Mouse (Mus musculus): Measurements from ENCODE around the gene Hormad1.

DNA sequence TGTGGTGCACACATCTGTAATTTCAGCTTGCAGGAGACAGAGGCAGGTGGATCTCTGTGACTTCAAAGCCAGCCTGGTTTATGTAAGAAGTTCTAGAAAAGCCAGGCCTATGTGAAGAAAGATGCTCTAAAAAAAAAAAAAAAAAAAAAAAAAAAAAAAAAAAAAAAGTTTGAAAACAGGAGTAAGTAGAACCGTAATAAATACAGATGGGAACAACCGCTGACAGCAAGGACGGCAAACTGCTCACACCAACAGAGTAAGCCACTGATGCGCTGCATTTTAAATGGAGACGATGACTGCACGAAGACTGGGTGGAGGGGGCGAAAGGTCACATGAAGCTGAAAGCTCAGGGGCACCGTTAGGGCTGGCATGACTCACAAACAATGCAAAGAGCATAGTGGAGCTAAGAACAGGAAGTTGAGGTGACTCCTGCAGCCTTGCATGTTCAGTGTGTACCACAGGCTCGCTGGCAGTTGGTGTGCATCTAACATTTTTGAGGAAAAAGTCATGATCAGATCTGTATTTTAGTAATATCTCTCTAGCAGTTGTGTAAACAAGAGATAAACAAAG is 47.8 kb upstream of the Hormad1 start:
- TF ChIP-seq POLR2A (IDR thresholded peaks at IDR 0.05; ENCODE audit: insufficient read length, low read depth) (no peak), CEBPB (IDR thresholded peaks at IDR 0.05; ENCODE audit: insufficient read depth, poor library complexity, severe bottlenecking) (no peak), E2F4 (IDR thresholded peaks at IDR 0.05; ENCODE audit: insufficient read depth) (no peak)

Measured in myocyte (in vitro differentiated cells).